Mouse (Mus musculus): ENCODE measurements at regions not wholly inside any gene's neighbourhood (a gene's known extent, or its start where the extent isn't known, plus 50 kb on each side); places are given as distances from the start of the nearest gene placed in this dataset.

- peak; percentile 53 for DNase-seq (ENCODE audit: low spot score in 2 of 2)
- intact Hi-C loops (cut with DNase I), result no loop called here
Observed at GRCm38 (mm10) chr5:111590619-111591081, 143.1 kb upstream of the Gm26897 start.

DNA sequence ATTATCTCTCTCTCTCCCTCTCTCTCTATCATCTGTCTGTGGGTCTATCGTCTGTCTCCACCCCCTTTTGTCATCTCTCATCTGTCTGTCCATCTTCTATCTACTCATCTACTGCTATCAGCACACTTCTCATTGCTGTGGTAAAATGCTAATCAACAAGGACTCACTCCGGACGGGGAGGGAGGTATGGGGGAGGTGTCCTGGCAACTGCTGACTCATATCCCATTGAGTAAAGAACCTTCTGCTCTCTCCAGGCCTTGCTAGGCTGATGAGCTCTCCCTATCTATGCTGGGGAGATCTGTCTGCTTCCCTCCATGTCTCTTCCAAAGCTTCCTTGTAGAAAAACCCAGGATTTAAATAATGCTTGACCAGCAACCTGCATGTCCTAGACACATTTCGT is 140.9 kb upstream of the Gm26897 start:
- no peak for DNase-seq (ENCODE audit: low spot score in 2 of 2)
- intact Hi-C loops (cut with DNase I), result no loop called here

DNA sequence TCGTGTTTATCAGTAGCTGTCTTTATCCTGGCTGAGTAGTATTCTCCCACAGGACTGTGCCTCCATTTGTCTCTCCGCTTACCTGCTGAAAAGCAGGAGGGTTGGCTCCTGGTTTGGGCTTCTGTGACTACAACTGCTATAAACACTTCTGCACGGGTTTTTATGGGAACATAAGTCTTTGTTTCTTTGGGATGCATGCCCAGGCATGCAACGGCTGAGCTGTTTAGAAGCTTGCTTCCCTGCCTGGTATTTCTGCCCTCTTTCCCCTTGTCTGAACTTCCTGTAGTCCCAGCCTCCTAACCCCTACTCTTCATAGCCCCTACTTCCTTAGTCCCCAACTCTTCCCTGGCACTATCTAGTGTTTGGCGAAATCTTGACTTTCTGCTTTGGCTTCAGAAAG is 139.6 kb upstream of the Gm26897 start:
- intact Hi-C loops (cut with DNase I), result no loop called here
- no peak for DNase-seq (ENCODE audit: low spot score in 2 of 2)

- intact Hi-C loops (cut with DNase I), result no loop called here
- DNase-seq (ENCODE audit: low spot score in 2 of 2), result no peak
Observed at GRCm38 (mm10) chr5:111595438-111595837, 138.3 kb upstream of the Gm26897 start.

- DNase-seq (ENCODE audit: low spot score in 2 of 2), result no peak
- intact Hi-C loops (cut with DNase I), result no loop called here
Observed at GRCm38 (mm10) chr5:111597733-111598132, 136.0 kb upstream of the Gm26897 start.

DNA sequence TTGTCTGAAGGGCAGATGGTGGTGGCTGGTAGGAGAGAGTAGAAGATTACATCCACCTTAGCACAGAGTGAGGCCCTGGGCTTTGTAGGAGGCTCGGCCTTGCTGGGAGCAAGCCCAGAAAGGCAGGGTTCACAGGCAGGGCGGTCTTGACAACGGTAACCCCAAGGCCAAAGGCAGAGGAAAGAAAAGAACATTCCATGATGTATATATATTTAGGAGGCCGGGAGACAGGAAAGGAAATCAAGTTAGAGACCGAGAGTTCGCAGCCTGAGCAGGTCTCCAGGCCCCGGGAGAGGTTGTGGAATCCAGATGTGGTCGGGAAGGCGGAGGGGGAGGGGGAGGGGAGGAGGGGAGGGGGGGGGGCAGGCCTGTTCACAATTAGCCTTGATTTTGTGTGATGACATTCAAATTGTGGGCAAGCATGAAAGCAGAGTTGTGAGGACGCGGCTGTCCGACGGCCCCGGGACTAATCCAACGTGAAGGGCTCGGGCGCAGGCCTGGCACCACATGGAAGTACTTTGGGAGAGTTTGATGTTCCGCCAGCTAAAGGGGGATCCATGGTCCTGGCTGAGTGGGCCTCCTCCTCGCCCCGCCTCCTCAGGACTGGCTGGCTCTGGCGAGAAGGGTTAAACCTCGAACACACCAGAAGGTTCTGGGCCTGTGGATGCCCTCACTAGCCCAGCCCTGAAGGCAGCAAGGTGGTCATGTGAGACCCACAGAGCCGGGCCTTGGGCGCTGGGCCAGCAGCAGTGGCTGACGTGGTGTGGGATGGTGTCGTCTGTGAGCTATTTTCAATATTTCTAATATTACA is 131.8 kb upstream of the Gm26897 start:
- no peak for DNase-seq (ENCODE audit: low spot score in 2 of 2)
- intact Hi-C loops (cut with DNase I), result no loop called here

DNA sequence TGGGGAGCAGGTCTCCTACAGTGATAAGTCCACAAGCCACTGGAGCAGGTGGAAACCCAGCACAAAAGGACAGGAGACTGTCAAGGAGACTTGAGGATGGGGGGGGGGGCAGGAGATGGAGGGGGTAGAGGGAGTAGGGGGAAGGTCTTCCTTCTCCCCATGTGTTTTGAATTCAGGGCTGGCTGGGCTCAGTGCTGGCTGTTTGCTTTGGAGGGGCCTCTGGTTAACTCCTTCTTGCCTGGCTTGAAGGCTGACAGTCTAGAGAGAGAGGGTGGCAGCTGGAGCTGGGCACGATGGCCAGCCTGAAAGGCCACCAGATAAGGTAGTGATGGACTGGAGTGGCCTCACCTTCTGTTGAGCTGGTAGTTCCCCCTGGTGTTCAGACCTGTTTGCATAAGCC is 120.0 kb upstream of the Gm26897 start:
- no peak for DNase-seq (ENCODE audit: low spot score in 2 of 2)
- intact Hi-C loops (cut with DNase I), result no loop called here

DNA sequence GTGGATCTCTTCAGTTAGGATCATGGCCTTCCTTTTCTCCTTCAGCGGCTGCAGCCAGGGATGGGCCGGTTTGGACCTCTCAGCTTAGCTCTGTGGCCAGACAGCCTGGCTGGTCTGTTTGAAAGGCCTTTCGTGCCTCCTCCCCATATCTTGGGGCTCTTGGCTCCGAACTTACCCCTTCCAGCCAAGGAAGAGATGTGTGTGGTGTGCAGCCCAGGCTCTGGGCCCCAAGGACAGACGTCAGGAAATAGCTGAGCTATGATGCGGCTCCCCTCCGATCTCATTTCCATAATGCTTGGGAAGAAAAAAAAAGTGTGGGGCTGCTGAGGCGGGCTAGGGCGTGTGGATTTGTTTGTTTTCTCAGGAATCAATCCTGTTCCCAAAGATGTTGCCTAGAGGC is 113.8 kb upstream of the Gm26897 start:
- intact Hi-C loops (cut with DNase I), result no loop called here
- no peak for DNase-seq (ENCODE audit: low spot score in 2 of 2)

GRCm38 (mm10) chr5:111620626-111621025 is 113.1 kb upstream of the Gm26897 start:
- intact Hi-C loops (cut with DNase I), result no loop called here
- peak in 1 of 2 experiments; percentile 19 for DNase-seq (ENCODE audit: low spot score in 2 of 2)

- intact Hi-C loops (cut with DNase I), result no loop called here
- DNase-seq (ENCODE audit: low spot score in 2 of 2), result no peak
Observed at GRCm38 (mm10) chr5:111622481-111622880, 111.2 kb upstream of the Gm26897 start.

- intact Hi-C loops (cut with DNase I), result no loop called here
- no peak for DNase-seq (ENCODE audit: low spot score in 2 of 2)
Observed at GRCm38 (mm10) chr5:111626273-111626798, 107.4 kb upstream of the Gm26897 start.

GRCm38 (mm10) chr5:111630313-111630844 is 103.3 kb upstream of the Gm26897 start:
- no peak for DNase-seq (ENCODE audit: low spot score in 2 of 2)
- intact Hi-C loops (cut with DNase I), result no loop called here

GRCm38 (mm10) chr5:111631572-111632161 is 102.1 kb upstream of the Gm26897 start:
- intact Hi-C loops (cut with DNase I), result no loop called here
- no peak for DNase-seq (ENCODE audit: low spot score in 2 of 2)

GRCm38 (mm10) chr5:111635092-111635491 is 98.6 kb upstream of the Gm26897 start:
- intact Hi-C loops (cut with DNase I), result no loop called here
- DNase-seq (ENCODE audit: low spot score in 2 of 2), result no peak

GRCm38 (mm10) chr5:111636969-111637368 is 96.8 kb upstream of the Gm26897 start:
- intact Hi-C loops (cut with DNase I), result no loop called here
- no peak for DNase-seq (ENCODE audit: low spot score in 2 of 2)

GRCm38 (mm10) chr5:111638306-111638705 is 95.4 kb upstream of the Gm26897 start:
- intact Hi-C loops (cut with DNase I), result no loop called here
- DNase-seq (ENCODE audit: low spot score in 2 of 2), result no peak

DNA sequence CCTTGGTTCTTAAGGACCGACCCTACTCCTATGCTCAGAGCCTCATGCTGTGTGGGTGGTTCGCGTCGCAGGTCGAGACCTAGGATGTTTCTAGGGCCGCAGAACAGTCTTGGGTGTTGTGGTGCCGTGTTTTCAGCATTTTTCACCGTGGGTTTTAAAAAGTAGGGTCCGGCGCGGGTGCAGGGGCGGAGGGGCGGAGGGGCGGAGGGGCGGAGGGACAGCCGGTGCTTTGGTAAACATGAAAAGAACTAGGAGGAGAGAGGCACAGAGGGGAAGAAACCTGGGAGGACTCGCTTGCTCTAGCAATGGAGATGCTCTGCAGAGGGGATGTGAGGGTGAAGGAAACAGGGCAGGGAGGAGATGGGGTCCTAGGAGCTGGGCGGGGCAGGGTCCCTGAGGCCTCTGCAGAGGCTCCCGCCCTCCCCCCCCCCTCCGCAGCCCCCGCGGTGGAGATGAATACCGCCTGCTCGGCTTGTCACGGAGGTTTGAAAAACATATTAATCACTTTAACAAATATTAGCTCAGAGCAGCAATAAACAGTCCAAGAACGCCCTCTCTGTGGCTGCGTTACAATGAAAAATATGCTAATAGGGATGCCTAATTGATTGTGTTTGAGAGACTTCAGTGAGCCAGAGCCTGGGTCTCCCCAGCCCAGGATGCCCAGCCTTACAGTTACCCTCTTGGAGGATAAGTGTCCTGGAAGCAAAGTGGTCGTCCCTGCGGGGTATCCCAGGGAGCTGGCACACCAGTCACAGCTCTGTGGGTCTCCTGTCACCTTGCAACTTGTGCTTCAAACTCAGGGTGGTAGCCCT is 94.0 kb upstream of the Gm26897 start:
- no peak for DNase-seq (ENCODE audit: low spot score in 2 of 2)
- intact Hi-C loops (cut with DNase I), result no loop called here

- no peak for DNase-seq (ENCODE audit: low spot score in 2 of 2)
- intact Hi-C loops (cut with DNase I), result no loop called here
Observed at GRCm38 (mm10) chr5:111640976-111641375, 92.7 kb upstream of the Gm26897 start.

- intact Hi-C loops (cut with DNase I), result no loop called here
- no peak for DNase-seq (ENCODE audit: low spot score in 2 of 2)
Observed at GRCm38 (mm10) chr5:111641685-111642084, 92.0 kb upstream of the Gm26897 start.

- intact Hi-C loops (cut with DNase I), result no loop called here
- DNase-seq (ENCODE audit: low spot score in 2 of 2), result no peak
Observed at GRCm38 (mm10) chr5:111644142-111644541, 89.6 kb upstream of the Gm26897 start.

Data from left cerebral cortex, postnatal 36 days (tissue).